Mouse (Mus musculus) lung, adult 2 months (tissue): ENCODE results near the gene Olfr938. TPM values are rescaled to one million over a fixed set of nuclear protein-coding genes. Genes with fewer than 3 reads are reported as not detected.

Experiments used
- DNase-seq: peaks from one replicate; pipeline ENCODE4 v3.0.0; 2022
- H3K4me1 ChIP-seq: fragments of 200-500 bp; 2 replicates; pipeline ENCODE4 v1.6.1; 2011; ENCODE audit warnings: low read length; ENCODE audit not compliant: control insufficient read depth, insufficient read depth
- H3K4me3 ChIP-seq: fragments of 200-500 bp; replicated peaks from 2 replicates; pipeline ENCODE3; 2011; ENCODE audit warnings: low read depth, mild to moderate bottlenecking, control low read depth, low read length; ENCODE audit errors: extremely low read depth
- CTCF ChIP-seq: fragments of 200-500 bp; IDR thresholded peaks from 2 replicates; pipeline ENCODE4 v1.5.1; 2011; ENCODE audit warnings: mild to moderate bottlenecking, low read length, control low read depth; ENCODE audit not compliant: insufficient read depth
- POLR2A ChIP-seq: fragments of 200-500 bp; IDR thresholded peaks from 2 replicates; pipeline ENCODE4 v1.6.1; 2011; ENCODE audit warnings: low read depth, mild to moderate bottlenecking, control low read depth, low read length, borderline replicate concordance; ENCODE audit errors: extremely low read depth
- WGBS: fragments of 180-500 bp; shearing (Covaris S2); methylation state at CpG from one replicate; pipeline ENCODE4 v1.1.7; 2018; 5-methylcytosine and 5-hydroxymethylcytosine counted together
- polyA plus RNA-seq: library from polyadenylated mRNA; depleted of rRNA; stranded (reverse); fragments of >200 nt; gene quantifications from 2 replicates; pipeline ENCODE4 v1.2.3, GENCODE M21; 2012; rRNA removed

Gene Olfr938
- not detected in 2 replicates for polyA plus RNA-seq

DNA sequence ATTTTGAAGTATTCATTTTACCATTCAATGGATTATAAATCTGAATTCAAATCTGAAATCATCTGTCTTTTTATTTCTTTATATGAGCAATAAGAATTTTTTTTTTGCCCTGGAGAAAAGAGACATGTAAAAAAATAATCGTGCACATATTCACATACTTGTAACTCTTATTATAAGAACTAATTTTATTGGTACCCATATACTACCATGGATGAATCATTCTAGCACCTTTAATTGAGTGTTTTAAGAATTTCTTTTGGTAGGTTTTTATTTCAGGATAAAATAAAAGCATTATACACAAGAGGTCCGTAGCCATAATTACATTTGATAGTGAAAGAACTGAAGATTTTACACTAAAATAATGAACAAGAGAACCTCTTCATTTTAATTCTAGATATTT lies at the start of gene Olfr938:
Gene Olfr938 (minus strand): TSS at position 101 of the 400 bp plus-strand sequence.
- DNase-seq, result no peak
- Histone ChIP-seq H3K4me3 (no peak within 1 kb of the TSS), H3K4me1 (no peaks in the 10 kb centered on the region)
- WGBS, result 75% methylated on average over 2 of the region's 2 CpGs
- TF ChIP-seq CTCF, result no peak
- TF ChIP-seq POLR2A, result no peak

DNA sequence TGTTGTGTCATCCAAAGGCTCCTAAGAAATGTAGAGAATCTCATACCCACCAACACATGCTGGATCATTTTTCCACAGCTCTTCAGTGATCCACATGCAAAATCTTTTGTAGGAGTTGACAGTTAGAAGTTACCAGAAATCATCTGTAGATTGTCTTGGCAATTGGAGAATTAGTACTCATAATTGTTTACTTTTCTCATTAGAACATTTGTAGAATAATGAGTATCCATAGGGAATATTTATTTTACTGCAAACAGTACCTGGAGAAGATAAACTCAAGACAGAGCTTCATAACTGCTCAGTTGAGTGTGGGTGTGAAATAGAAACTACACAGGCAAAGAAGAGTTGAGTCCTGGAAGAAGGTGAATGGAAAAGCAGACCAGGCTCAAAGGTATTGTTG lies 49.1 kb upstream of the Olfr938 start, which contains the start of gene Olfr27:
Gene Olfr27 (plus strand): TSS at position 301 of the 400 bp plus-strand sequence.
- Histone ChIP-seq H3K4me3 (no peak within 1 kb of the TSS), H3K4me1 (no peaks in the 10 kb centered on the region)
- no peak for TF ChIP-seq POLR2A
- DNase-seq, result no peak

DNA sequence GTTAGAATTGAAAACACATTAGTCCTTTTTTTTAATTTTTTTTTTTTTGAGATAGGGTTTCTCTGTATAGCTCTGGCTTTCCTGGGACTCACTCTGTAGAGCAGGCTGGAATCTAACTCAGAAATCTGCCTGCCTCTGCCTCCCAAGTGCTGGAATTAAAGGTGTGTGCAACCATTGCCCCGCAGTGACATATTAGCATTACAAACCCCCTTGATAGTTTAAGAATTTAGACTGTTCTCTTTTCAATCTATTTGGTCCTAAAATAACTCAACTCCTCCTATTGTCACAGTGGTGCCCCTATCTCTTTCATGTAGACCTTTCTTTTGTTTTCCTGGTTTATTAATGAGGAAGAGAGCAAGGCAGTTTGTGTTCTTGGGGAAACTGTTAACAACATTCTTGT lies 48.6 kb upstream of the Olfr938 start:
- WGBS, result 70% methylated on average over 1 of the region's 1 CpGs
- Histone ChIP-seq H3K4me3 (no peak overlapping the region), H3K4me1 (no peaks in the 10 kb centered on the region)
- no peak for DNase-seq
- TF ChIP-seq CTCF, result no peak
- TF ChIP-seq POLR2A, result no peak

DNA sequence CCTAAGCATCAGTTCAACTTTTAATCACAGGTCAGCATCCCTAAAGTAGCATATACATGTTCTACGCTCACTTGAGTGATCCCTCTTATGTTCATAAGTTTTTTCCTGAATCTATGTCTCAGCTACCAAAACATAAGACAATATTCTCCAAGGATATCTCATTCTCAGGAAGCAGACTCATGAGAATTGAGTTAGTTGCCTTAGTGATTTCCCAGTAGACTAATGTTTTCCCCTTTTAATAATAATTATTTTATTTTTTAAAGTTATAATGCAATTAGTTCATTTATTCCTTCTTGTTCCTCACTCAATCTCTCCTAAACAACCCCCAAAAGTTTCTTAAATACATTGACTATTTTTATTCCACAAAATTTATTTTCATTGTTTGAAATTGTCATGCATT lies 13.8 kb downstream of the Olfr938 start, which contains the start of gene Olfr937:
Gene Olfr937 (minus strand): TSS at position 101 of the 400 bp plus-strand sequence.
- Histone ChIP-seq H3K4me3 (no peak within 1 kb of the TSS), H3K4me1 (no peaks in the 10 kb centered on the region)
- DNase-seq, result no peak
- no peak for TF ChIP-seq POLR2A
- no peak for TF ChIP-seq CTCF
- WGBS, result 54% methylated on average over 1 of the region's 1 CpGs

Other genes with a start within 250 kb of the Olfr938 start
- gene Olfr924, start 234.4 kb downstream of the Olfr938 start, polyA plus RNA-seq, result not detected in 2 replicates
- gene Olfr26, start 223.8 kb downstream of the Olfr938 start, polyA plus RNA-seq, result not detected in 2 replicates
- gene Olfr926, start 201.8 kb downstream of the Olfr938 start, polyA plus RNA-seq, result not detected in 2 replicates
- not detected in 2 replicates for gene Olfr930, start 149.1 kb downstream of the Olfr938 start, polyA plus RNA-seq
- not detected in 2 replicates for gene Olfr933, start 106.6 kb downstream of the Olfr938 start, polyA plus RNA-seq
- gene Olfr934, start 90.6 kb downstream of the Olfr938 start, polyA plus RNA-seq, result not detected in 2 replicates
- gene Olfr935, start 79.2 kb downstream of the Olfr938 start, polyA plus RNA-seq, result not detected in 2 replicates
- not detected in 2 replicates for gene Olfr146, start 55.5 kb downstream of the Olfr938 start, polyA plus RNA-seq
- gene Olfr937, start 13.9 kb downstream of the Olfr938 start, polyA plus RNA-seq, result not detected in 2 replicates
- gene Olfr27, start 49.2 kb upstream of the Olfr938 start, polyA plus RNA-seq, result not detected in 2 replicates
- not detected in 2 replicates for gene Olfr943, start 87.4 kb upstream of the Olfr938 start, polyA plus RNA-seq
- not detected in 2 replicates for gene Olfr944, start 123.0 kb upstream of the Olfr938 start, polyA plus RNA-seq
- gene Olfr1537, start 171.1 kb upstream of the Olfr938 start, polyA plus RNA-seq, result not detected in 2 replicates
- gene Olfr945, start 197.9 kb upstream of the Olfr938 start, polyA plus RNA-seq, result not detected in 2 replicates
- not detected in 2 replicates for gene Olfr948, start 247.2 kb upstream of the Olfr938 start, polyA plus RNA-seq